Mouse (Mus musculus) thymus, postnatal 10 days (tissue): ENCODE measurements around the gene Myo16.
A peak's percentile ranks its signal among the peaks of the same experiment; 100 is the strongest.

Experiments used
- DNase-seq, 2 experiments: peaks; one replicate each; pipeline ENCODE4 v3.0.0; 2021; ENCODE audit warnings: low spot score in 2 of 2

Gene Myo16

GRCm38 (mm10) chr8:10413881-10414280 lies 260.2 kb downstream of the Myo16 start:
- no peak for DNase-seq

GRCm38 (mm10) chr8:10414684-10415212 lies 261.0 kb downstream of the Myo16 start:
- DNase-seq = peak in 1 of 2 experiments; percentile 52

- no peak for DNase-seq
Measured at GRCm38 (mm10) chr8:10415288-10415687, 261.6 kb downstream of the Myo16 start.

GRCm38 (mm10) chr8:10415885-10416284 lies 262.2 kb downstream of the Myo16 start:
- DNase-seq = no peak

- DNase-seq = no peak
Measured at GRCm38 (mm10) chr8:10416806-10417205, 263.1 kb downstream of the Myo16 start.

- DNase-seq = no peak
Measured at GRCm38 (mm10) chr8:10417281-10417680, 263.6 kb downstream of the Myo16 start.

GRCm38 (mm10) chr8:10418013-10418412 lies 264.3 kb downstream of the Myo16 start:
- no peak for DNase-seq

GRCm38 (mm10) chr8:10418971-10419370 lies 265.3 kb downstream of the Myo16 start:
- DNase-seq = no peak

- no peak for DNase-seq
Measured at GRCm38 (mm10) chr8:10419726-10420125, 266.0 kb downstream of the Myo16 start.

- no peak for DNase-seq
Measured at GRCm38 (mm10) chr8:10420551-10420950, 266.8 kb downstream of the Myo16 start.

GRCm38 (mm10) chr8:10421516-10422090 lies 267.9 kb downstream of the Myo16 start:
- no peak for DNase-seq

- DNase-seq = no peak
Measured at GRCm38 (mm10) chr8:10435492-10435891, 281.8 kb downstream of the Myo16 start.

- peak; percentile 13 to 66 for DNase-seq
Measured at GRCm38 (mm10) chr8:10438772-10439171, 285.1 kb downstream of the Myo16 start.

- no peak for DNase-seq
Measured at GRCm38 (mm10) chr8:10439595-10440453, 286.1 kb downstream of the Myo16 start.

- DNase-seq = no peak
Measured at GRCm38 (mm10) chr8:10442562-10442961, 288.9 kb downstream of the Myo16 start.

- no peak for DNase-seq
Measured at GRCm38 (mm10) chr8:10445011-10445410, 291.3 kb downstream of the Myo16 start.

GRCm38 (mm10) chr8:10448545-10448944 lies 294.8 kb downstream of the Myo16 start:
- no peak for DNase-seq

- DNase-seq = no peak
Measured at GRCm38 (mm10) chr8:10453046-10453445, 299.3 kb downstream of the Myo16 start.

GRCm38 (mm10) chr8:10458151-10458649 lies 304.5 kb downstream of the Myo16 start:
- DNase-seq = no peak

GRCm38 (mm10) chr8:10462271-10462670 lies 308.6 kb downstream of the Myo16 start:
- no peak for DNase-seq

GRCm38 (mm10) chr8:10468490-10468889 lies 314.8 kb downstream of the Myo16 start:
- no peak for DNase-seq

GRCm38 (mm10) chr8:10469658-10470057 lies 315.9 kb downstream of the Myo16 start:
- no peak for DNase-seq

- DNase-seq = no peak
Measured at GRCm38 (mm10) chr8:10470280-10470679, 316.6 kb downstream of the Myo16 start.
